Comparison of ENCODE assay signal across 11 mouse cellular contexts in genomic region chr11:53491954-53492401, GRCm38 (mm10). TPM values are rescaled to one million over a fixed set of nuclear protein-coding genes. Genes with fewer than 3 reads are reported as not detected.
DNase-seq lines count a peak whose midpoint lies in the region; ATAC-seq lines count a peak whose summit lies in the region.
"Had no signal": no experiment of that assay in that cellular context is flagged by ENCODE, and none has a peak within 500 bp of the region (broad histone marks: within the 10 kb centered on the region; RNA-seq: fewer than 3 reads in every experiment).

No protein-coding gene starts in this region.

- H3K36me3 ChIP-seq in embryonic facial prominence, embryonic 14.5 days (ENCODE audit: control insufficient read depth, insufficient read depth, low read length) = no peaks in the 10 kb centered on the region
- H3K36me3 ChIP-seq in hindbrain, embryonic 12.5 days = no peaks in the 10 kb centered on the region

- 14% methylated on average over 8 of the region's 8 CpGs for WGBS in embryonic facial prominence, embryonic 14.5 days
- 4% methylated on average over 8 of the region's 8 CpGs for WGBS in hindbrain, embryonic 12.5 days

- H3K27me3 ChIP-seq in embryonic facial prominence, embryonic 14.5 days (replicated peaks; ENCODE audit: control insufficient read depth, insufficient read depth, low read length) = no peaks in the 10 kb centered on the region
- peaks cover 35% of the 10 kb centered on the region for H3K27me3 ChIP-seq in hindbrain, embryonic 12.5 days

- no peak overlapping the region for H3K27ac ChIP-seq in embryonic facial prominence, embryonic 14.5 days (replicated peaks; ENCODE audit: low read depth, low read length)
- H3K27ac ChIP-seq in hindbrain, embryonic 12.5 days = 0 out of 2 replicates have a peak overlapping the region, but pooled peaks have one; percentile 41

- intact Hi-C loops in left cerebral cortex, postnatal 36 days (cut with DNase I) = no loop called here

- no peaks in the 10 kb centered on the region for H3K4me1 ChIP-seq in embryonic facial prominence, embryonic 14.5 days (ENCODE audit: control insufficient read depth, insufficient read depth, low read length)
- H3K4me1 ChIP-seq in hindbrain, embryonic 12.5 days = peaks cover 27% of the 10 kb centered on the region

- ATAC-seq in embryonic facial prominence, embryonic 14.5 days (ENCODE audit: low read depth) = peak; percentile 38; the same call in 1 of the 2 replicates
- ATAC-seq in hindbrain, embryonic 12.5 days (ENCODE audit: low FRiP score) = peak; percentile 70

- H3K9ac ChIP-seq in embryonic facial prominence, embryonic 14.5 days (ENCODE audit: low read depth, low read length) = no peak overlapping the region
- no peak overlapping the region for H3K9ac ChIP-seq in hindbrain, embryonic 12.5 days

- H3K4me2 ChIP-seq in embryonic facial prominence, embryonic 14.5 days (ENCODE audit: low read depth, low read length) = no peak overlapping the region
- H3K4me2 ChIP-seq in hindbrain, embryonic 12.5 days (replicated peaks) = no peak overlapping the region

- H3K4me3 ChIP-seq in embryonic facial prominence, embryonic 14.5 days (ENCODE audit: low read depth, low read length) = no peak overlapping the region
- no peak overlapping the region for H3K4me3 ChIP-seq in hindbrain, embryonic 12.5 days

- DNase-seq in lung, postnatal 10 days = peak; percentile 17
- DNase-seq in lung, adult 18-20 months = no peak
- peak; percentile 71 for DNase-seq in embryonic facial prominence, embryonic 14.5 days (ENCODE audit: low spot score)
- peak; percentile 82 for DNase-seq in retina, embryonic 14.5 days (ENCODE audit: low spot score)
- no peak for DNase-seq in urinary bladder, postnatal 4 days (ENCODE audit: low spot score in 2 of 2)
- no peak for DNase-seq in testis, postnatal 14 days (ENCODE audit: low spot score)
- DNase-seq in left cerebral cortex, postnatal 36 days (ENCODE audit: low spot score in 2 of 2) = no peak
- DNase-seq: cerebellum, postnatal 25 days; thymus, postnatal 36 days had no signal

- H3K9me3 ChIP-seq in embryonic facial prominence, embryonic 14.5 days (ENCODE audit: control insufficient read depth, low read length) = no peaks in the 10 kb centered on the region
- H3K9me3 ChIP-seq in hindbrain, embryonic 12.5 days (replicated peaks) = no peaks in the 10 kb centered on the region

RNA-seq across cellular contexts. Expression of gene Sowaha, which starts 11.9 kb away (rescaled TPM):
- polyA plus RNA-seq in embryonic facial prominence, embryonic 14.5 days (2014; fragmentation: Nextera tagmentation; extraction: Ambion mirVana) = 1.00 and 1.0 TPM in 2 replicates
- 0.78 and 0.84 TPM in 2 replicates for polyA plus RNA-seq in hindbrain, embryonic 12.5 days (2016; fragmentation: Nextera tagmentation; extraction: Ambion mirVana)
- 10 to 100 TPM; 59.1 to 81.6 TPM for total RNA-seq in left cerebral cortex, postnatal 36 days (2021)

RNA-seq across cellular contexts. Expression of gene Gm9945, which starts 12.0 kb away (rescaled TPM):
- not detected in 2 replicates for polyA plus RNA-seq in embryonic facial prominence, embryonic 14.5 days (2014; fragmentation: Nextera tagmentation; extraction: Ambion mirVana)
- not detected in 2 replicates for polyA plus RNA-seq in hindbrain, embryonic 12.5 days (2016; fragmentation: Nextera tagmentation; extraction: Ambion mirVana)
- total RNA-seq in left cerebral cortex, postnatal 36 days (2021) = 1 to 10 TPM; 2.6 to 3.4 TPM
- polyA plus RNA-seq: limb, embryonic 14.5 days had no signal

RNA-seq across cellular contexts. Expression of gene Gm9837, which starts 21.7 kb away (rescaled TPM):
- polyA plus RNA-seq in embryonic facial prominence, embryonic 14.5 days (2014; fragmentation: Nextera tagmentation; extraction: Ambion mirVana) = not detected in 2 replicates
- not detected in 2 replicates for polyA plus RNA-seq in hindbrain, embryonic 12.5 days (2016; fragmentation: Nextera tagmentation; extraction: Ambion mirVana)
- not detected for total RNA-seq in left cerebral cortex, postnatal 36 days (2021)
- polyA plus RNA-seq: limb, embryonic 14.5 days had no signal

RNA-seq across cellular contexts. Expression of gene Sept8, which starts 27.1 kb away (rescaled TPM):
- polyA plus RNA-seq in embryonic facial prominence, embryonic 14.5 days (2014; fragmentation: Nextera tagmentation; extraction: Ambion mirVana) = 42.2 and 46.6 TPM in 2 replicates
- polyA plus RNA-seq in hindbrain, embryonic 12.5 days (2016; fragmentation: Nextera tagmentation; extraction: Ambion mirVana) = 24.2 and 28.1 TPM in 2 replicates
- 100 to 1,000 TPM; 305 to 337 TPM for total RNA-seq in left cerebral cortex, postnatal 36 days (2021)

RNA-seq across cellular contexts. Expression of gene Shroom1, which starts 35.0 kb away (rescaled TPM):
- polyA plus RNA-seq in embryonic facial prominence, embryonic 14.5 days (2014; fragmentation: Nextera tagmentation; extraction: Ambion mirVana) = 2.9 and 4.0 TPM in 2 replicates
- polyA plus RNA-seq in hindbrain, embryonic 12.5 days (2016; fragmentation: Nextera tagmentation; extraction: Ambion mirVana) = 5.2 and 6.3 TPM in 2 replicates
- total RNA-seq in left cerebral cortex, postnatal 36 days (2021) = 1 to 10 TPM; 5.3 to 5.5 TPM

Comparison
In these comparisons a context has a peak if more than half of its experiments do, and no peak if none do; other contexts are left out.
1. DNase-seq: peak in lung, postnatal 10 days (single experiment), embryonic facial prominence, embryonic 14.5 days (single experiment) and retina, embryonic 14.5 days (single experiment); none in lung, adult 18-20 months (0 of 2), urinary bladder, postnatal 4 days (0 of 2), testis, postnatal 14 days (single experiment) and left cerebral cortex, postnatal 36 days (0 of 2).